Mouse (Mus musculus) hindbrain, embryonic 12.5 days (tissue): ENCODE results near the gene Gjb6. TPM values are rescaled to one million over a fixed set of nuclear protein-coding genes. Genes with fewer than 3 reads are reported as not detected.
A peak's percentile ranks its signal among the peaks of the same experiment; 100 is the strongest.

Source experiments
- ATAC-seq: fragments of 200-750 bp; cut with Nextera tagmentation; 2 replicates; pipeline ENCODE4 v1.8.0; 2017; ENCODE audit warnings: moderate TSS enrichment; ENCODE audit not compliant: low FRiP score
- H3K27ac ChIP-seq: fragments of 300-500 bp; sonication (generic); 2 replicates; pipeline ENCODE4 v1.5.1; 2016; ENCODE audit warnings: mild to moderate bottlenecking
- H3K27me3 ChIP-seq: fragments of 300-500 bp; sonication (generic); 2 replicates; pipeline ENCODE4 v1.6.1; 2016; ENCODE audit warnings: mild to moderate bottlenecking
- H3K36me3 ChIP-seq: fragments of 300-500 bp; sonication (generic); 2 replicates; pipeline ENCODE4 v1.6.1; 2016; ENCODE audit warnings: mild to moderate bottlenecking
- H3K4me1 ChIP-seq: fragments of 300-500 bp; sonication (generic); 2 replicates; pipeline ENCODE4 v1.6.1; 2016
- H3K4me2 ChIP-seq: fragments of 300-500 bp; sonication (generic); replicated peaks from 2 replicates; pipeline ENCODE4 v1.6.1; 2016; ENCODE audit warnings: mild to moderate bottlenecking
- H3K4me3 ChIP-seq: fragments of 300-500 bp; sonication (generic); 2 replicates; pipeline ENCODE4 v1.5.1; 2016; ENCODE audit warnings: mild to moderate bottlenecking
- H3K9ac ChIP-seq: fragments of 300-500 bp; sonication (generic); 2 replicates; pipeline ENCODE4 v1.6.1; 2016; ENCODE audit warnings: mild to moderate bottlenecking, moderate library complexity
- H3K9me3 ChIP-seq: fragments of 300-500 bp; sonication (generic); replicated peaks from 2 replicates; pipeline ENCODE4 v1.6.1; 2016; ENCODE audit warnings: mild to moderate bottlenecking
- WGBS: fragments of 180-500 bp; shearing (Covaris S2); methylation state at CpG from one replicate; pipeline ENCODE4 v1.1.7; 2016; 5-methylcytosine and 5-hydroxymethylcytosine counted together
- polyA plus RNA-seq: library from polyadenylated mRNA; unstranded; fragments of >200 nt; fragmentation: Nextera tagmentation; extraction: Ambion mirVana; gene quantifications from 2 replicates; pipeline ENCODE4 v1.2.1, GENCODE M21; 2016

Gjb6 gene
- polyA plus RNA-seq, 1 experiment from 2014 or later: 13.7 TPM

DNA sequence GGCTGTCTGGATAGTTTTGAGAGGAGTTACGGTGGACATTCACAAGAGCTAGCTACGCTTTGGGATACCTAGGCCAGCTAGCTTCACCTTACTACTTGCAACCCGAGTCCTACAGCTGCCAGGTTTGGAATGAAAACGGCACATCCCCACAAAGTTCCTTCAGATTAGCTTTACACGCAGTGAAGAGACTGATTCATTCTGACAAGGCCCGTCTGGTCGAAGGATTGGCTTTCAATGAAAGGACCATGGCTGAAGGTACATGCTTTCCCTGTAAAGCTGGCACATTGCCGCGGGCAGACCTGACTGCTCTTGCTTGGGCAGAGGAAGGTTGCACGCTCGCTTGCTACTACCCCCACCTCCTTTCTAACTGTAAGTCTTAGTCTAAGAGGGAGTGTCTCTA lies 27.7 kb downstream of the Gjb6 start:
- peaks cover 64% of the 10 kb centered on the region for H3K27me3 ChIP-seq
- no peak overlapping the region for H3K4me2 ChIP-seq
- WGBS: 42% methylated on average over 11 of the region's 11 CpGs

DNA sequence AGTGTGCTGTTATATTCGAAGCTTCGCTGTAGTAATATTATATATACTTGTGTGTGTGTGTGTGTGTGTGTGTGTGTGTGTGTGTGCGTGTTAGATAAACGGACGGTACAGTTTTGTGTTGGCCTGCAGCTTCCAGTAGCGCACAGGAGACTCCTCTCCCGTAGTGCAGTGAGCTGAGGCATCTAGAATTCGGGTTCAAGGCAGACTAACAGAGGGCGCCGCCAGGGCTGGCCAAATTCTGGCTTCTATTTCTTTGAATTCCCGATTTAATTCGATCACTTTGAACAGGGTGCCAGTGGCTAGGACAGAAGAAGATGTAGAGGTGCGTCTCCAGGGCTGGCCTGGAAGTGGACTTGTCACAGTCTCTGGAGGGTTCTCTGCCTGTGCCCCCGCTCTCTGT lies 28.3 kb downstream of the Gjb6 start:
- 11% methylated on average over 14 of the region's 14 CpGs for WGBS

More for the DNA sequence above, 27.7 kb downstream of the Gjb6 start:
- Histone ChIP-seq H3K4me1 (peaks cover 17% of the 10 kb centered on the region), H3K27ac (no peak overlapping the region), H3K9ac (no peak overlapping the region), H3K9me3 (no peaks in the 10 kb centered on the region), H3K4me3 (no peak overlapping the region), H3K36me3 (no peaks in the 10 kb centered on the region)
- ATAC-seq: no peak

DNA sequence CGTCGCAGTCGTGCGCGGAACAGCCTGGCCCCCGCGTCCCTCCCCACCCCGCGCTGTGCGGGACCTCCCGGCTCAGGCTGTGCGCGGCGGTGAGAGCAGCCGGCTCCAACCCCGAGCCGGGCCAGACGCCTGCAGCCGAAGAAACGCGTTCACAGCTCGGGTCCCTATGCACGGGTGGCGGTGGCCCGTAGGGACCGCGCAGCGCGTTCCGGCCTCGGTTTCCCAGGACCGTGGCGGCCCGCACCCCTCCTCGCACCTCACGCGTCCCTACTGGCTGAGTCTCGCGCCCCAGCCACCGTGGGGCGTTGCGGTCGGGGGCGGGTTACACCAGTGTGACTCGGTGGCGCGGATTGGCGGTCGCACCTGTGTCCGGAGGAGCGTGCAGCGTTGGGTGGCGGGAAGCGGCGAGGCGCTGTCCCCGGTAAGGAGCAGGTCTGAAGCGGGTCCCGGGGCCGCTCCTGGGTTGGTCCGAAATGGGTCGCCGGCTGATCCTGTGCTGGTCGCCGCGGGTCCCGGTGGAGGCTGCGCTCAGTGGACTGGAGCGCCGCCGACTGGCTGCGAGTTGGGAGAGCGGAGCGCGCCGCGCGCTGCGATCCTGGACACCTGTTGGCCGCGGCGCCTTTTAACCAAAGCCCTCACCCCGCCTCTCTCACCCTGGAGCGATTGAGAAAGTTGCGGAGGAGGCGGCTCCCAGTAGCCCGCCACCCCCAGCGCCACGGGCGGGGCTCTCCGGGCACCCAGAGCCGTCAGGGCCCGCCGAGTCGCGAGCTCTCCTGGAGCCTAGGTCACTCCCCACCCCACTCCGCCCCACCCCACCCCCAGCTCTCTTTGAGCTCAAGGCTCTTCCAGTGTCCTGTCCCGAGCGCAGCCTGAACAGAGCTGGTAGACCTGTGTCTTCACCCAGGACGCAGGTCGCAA lies 29.0 kb downstream of the Gjb6 start, which contains the start of gene Gjb2:
Gene Gjb2 (minus strand): TSS at position 597 of the 918 bp plus-strand sequence.
- H3K9me3 ChIP-seq: no peaks in the 10 kb centered on the region
- peaks cover 17% of the 10 kb centered on the region for H3K4me1 ChIP-seq
- peaks cover 64% of the 10 kb centered on the region for H3K27me3 ChIP-seq
- peak within 1 kb of the TSS; percentile 64 for H3K9ac ChIP-seq
- under 1% methylated on average over 100 of the region's 101 CpGs for WGBS
- no peak within 1 kb of the TSS for H3K27ac ChIP-seq
- ATAC-seq: peak; percentile 73; the same call in 1 of the 2 replicates
- H3K4me3 ChIP-seq: peak within 1 kb of the TSS; percentile 60
- H3K36me3 ChIP-seq: no peaks in the 10 kb centered on the region
- peak within 1 kb of the TSS; percentile 100 for H3K4me2 ChIP-seq

More for the DNA sequence above, 28.3 kb downstream of the Gjb6 start:
- no peaks in the 10 kb centered on the region for H3K9me3 ChIP-seq
- H3K4me3 ChIP-seq: peak overlapping the region; percentile 60
- no peaks in the 10 kb centered on the region for H3K36me3 ChIP-seq
- H3K4me2 ChIP-seq: peak overlapping the region; percentile 100
- no peak overlapping the region for H3K9ac ChIP-seq
- H3K27me3 ChIP-seq: peaks cover 64% of the 10 kb centered on the region
- H3K27ac ChIP-seq: no peak overlapping the region
- peaks cover 17% of the 10 kb centered on the region for H3K4me1 ChIP-seq
- no peak for ATAC-seq

DNA sequence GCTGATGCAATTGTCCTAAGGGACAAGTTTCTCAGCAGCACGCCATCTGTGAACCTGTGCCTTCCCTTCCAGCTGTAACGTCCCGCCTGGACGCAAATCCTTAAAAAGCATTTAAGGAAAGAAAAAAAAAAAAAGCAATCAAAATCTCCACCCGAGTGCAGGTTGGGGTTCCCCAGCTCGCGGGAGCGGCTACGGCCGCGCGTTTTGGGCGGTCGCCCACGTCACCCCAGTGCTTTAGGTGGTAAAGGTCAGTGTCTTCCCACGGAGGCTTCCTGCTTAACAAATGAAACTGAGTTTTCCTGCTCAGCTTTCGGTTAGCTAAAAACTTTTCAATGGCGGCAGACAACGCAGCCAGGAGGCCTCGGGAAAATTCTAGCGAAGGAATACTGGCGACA lies 29.7 kb downstream of the Gjb6 start:
- Histone ChIP-seq H3K27me3 (peaks cover 64% of the 10 kb centered on the region), H3K36me3 (no peaks in the 10 kb centered on the region), H3K4me2 (peak overlapping the region; percentile 100), H3K4me1 (peaks cover 17% of the 10 kb centered on the region), H3K9ac (peak overlapping the region; percentile 64), H3K27ac (no peak overlapping the region), H3K4me3 (peak overlapping the region; percentile 60), H3K9me3 (no peaks in the 10 kb centered on the region)
- no peak for ATAC-seq
- whole genome bisulfite sequencing: 2% methylated on average over 22 of the region's 22 CpGs

DNA sequence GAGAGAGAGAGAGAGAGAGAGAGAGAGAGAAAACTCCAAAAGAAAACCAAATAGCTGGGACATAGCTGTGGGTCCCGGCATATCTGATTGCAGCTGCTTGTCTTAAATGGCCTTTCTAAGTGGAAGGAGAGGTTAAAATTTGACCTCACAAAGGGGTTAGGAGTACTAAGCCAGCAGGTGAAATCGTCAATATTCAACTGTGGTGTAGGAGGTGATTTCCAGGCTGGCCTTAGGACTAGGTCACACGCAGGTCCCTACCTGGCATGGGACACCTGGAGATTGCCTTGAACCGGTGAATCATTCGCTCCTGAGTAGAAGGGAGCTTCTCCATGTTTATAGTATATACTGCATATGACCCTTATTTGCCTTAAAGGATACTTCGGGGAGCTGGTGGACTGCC lies 30.3 kb downstream of the Gjb6 start:
- H3K4me2 ChIP-seq: peak overlapping the region; percentile 100; the same call in 1 of the 2 replicates
- H3K27me3 ChIP-seq: peaks cover 64% of the 10 kb centered on the region
- H3K4me1 ChIP-seq: peaks cover 17% of the 10 kb centered on the region
- 58% methylated on average over 6 of the region's 6 CpGs for WGBS
- no peaks in the 10 kb centered on the region for H3K9me3 ChIP-seq
- no peaks in the 10 kb centered on the region for H3K36me3 ChIP-seq
- no peak for ATAC-seq
- no peak overlapping the region for H3K27ac ChIP-seq
- H3K4me3 ChIP-seq: 0 out of 2 replicates have a peak overlapping the region, but pooled peaks have one; percentile 60
- no peak overlapping the region for H3K9ac ChIP-seq

DNA sequence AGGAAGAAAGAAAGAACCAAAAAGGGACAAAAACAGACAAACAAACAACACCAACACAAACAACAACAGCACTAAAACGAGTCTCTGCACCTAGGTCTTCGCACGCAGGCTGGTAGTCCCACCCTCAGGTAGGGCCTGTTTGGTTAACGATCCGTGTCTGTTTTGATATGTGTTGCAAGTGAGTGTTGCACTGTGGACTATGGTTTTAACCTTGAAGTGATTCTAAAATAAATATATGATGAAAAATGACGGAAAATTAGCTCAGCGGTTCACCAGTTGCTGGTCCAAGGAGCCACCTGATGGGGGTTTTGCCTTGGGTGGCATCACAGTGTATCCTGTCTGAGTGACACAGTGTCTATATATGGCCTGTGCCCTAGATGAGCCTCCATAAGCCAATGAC lies 31.8 kb downstream of the Gjb6 start:
- Histone ChIP-seq H3K27me3 (peaks cover 51% of the 10 kb centered on the region), H3K4me2 (no peak overlapping the region), H3K27ac (no peak overlapping the region), H3K36me3 (no peaks in the 10 kb centered on the region), H3K9me3 (no peaks in the 10 kb centered on the region), H3K4me3 (no peak overlapping the region), H3K4me1 (peaks cover 17% of the 10 kb centered on the region), H3K9ac (no peak overlapping the region)
- 91% methylated on average over 7 of the region's 7 CpGs for WGBS
- no peak for ATAC-seq

DNA sequence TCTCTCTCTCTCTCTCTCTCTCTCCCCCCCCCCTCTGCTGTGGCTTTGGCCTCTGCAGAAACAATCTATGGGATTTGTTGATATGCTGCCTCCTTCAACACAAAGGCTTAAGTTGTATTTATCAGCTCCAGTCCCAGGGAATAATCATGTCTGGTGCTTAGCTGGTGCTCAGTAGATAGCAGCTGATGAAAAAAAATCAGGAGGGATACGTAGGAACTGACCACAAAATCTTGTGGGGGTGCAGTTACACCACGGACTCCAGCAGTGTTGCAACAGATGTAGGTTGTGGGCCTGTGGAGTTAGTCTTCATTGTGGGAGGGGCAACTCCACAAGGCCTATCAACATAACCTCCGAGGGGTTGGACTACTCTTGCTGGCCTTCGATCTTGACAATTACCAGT lies 37.6 kb downstream of the Gjb6 start:
- Histone ChIP-seq H3K27me3 (no peaks in the 10 kb centered on the region; the same call in 1 of the 2 replicates), H3K9ac (no peak overlapping the region), H3K36me3 (no peaks in the 10 kb centered on the region), H3K9me3 (no peaks in the 10 kb centered on the region), H3K4me1 (no peaks in the 10 kb centered on the region), H3K27ac (no peak overlapping the region), H3K4me2 (no peak overlapping the region), H3K4me3 (no peak overlapping the region)
- WGBS: 81% methylated on average over 4 of the region's 4 CpGs
- ATAC-seq: no peak

DNA sequence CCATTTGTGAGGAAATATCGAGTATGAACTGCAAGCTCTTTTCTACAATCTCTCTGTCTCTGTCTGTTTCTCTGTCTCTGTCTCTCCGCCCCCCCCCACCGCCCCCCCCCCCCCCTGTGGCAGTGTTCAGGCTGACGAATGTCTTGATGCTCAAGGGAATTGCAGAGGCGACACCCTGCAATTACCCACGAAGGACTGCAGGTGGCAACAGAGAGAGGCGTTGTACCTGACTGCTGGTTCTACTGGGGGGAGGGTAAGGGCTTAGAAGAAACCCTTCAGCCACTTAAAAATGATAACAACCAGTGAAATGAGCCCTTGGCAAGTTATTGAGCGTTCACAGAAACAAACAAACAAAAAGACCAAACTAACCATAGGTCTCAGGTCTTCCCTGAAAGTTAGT lies 40.4 kb downstream of the Gjb6 start:
- H3K4me3 ChIP-seq: no peak overlapping the region
- no peak overlapping the region for H3K4me2 ChIP-seq
- H3K27ac ChIP-seq: no peak overlapping the region
- no peaks in the 10 kb centered on the region; the same call in 1 of the 2 replicates for H3K27me3 ChIP-seq
- WGBS: 9% methylated on average over 8 of the region's 8 CpGs
- no peak for ATAC-seq
- H3K9me3 ChIP-seq: no peaks in the 10 kb centered on the region
- no peaks in the 10 kb centered on the region for H3K36me3 ChIP-seq
- no peaks in the 10 kb centered on the region for H3K4me1 ChIP-seq
- H3K9ac ChIP-seq: no peak overlapping the region

DNA sequence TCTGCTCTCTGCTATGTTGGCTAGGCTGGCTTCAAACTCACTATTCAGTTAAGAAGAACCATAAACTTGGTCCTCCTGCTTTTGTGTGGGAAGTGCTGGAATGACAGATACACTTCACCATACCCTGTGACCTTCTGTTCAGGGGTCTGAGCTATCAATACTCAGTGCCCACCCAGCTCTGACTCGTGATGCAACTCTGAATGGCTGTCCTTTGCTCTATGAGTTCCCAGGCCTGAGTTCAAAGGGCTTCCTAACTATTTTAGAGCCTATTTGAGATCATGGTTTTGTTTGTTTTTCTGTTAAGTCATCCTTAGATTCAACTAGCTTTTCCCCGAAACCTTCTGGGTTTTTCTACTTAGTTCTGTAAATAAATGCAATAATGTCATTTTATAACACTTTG lies 43.4 kb downstream of the Gjb6 start:
- WGBS: 61% methylated on average over 2 of the region's 2 CpGs
- H3K4me2 ChIP-seq: no peak overlapping the region
- H3K4me3 ChIP-seq: no peak overlapping the region
- no peak overlapping the region for H3K9ac ChIP-seq
- no peaks in the 10 kb centered on the region for H3K36me3 ChIP-seq
- no peak for ATAC-seq
- H3K9me3 ChIP-seq: no peaks in the 10 kb centered on the region
- no peaks in the 10 kb centered on the region for H3K27me3 ChIP-seq
- no peak overlapping the region for H3K27ac ChIP-seq
- H3K4me1 ChIP-seq: no peaks in the 10 kb centered on the region

DNA sequence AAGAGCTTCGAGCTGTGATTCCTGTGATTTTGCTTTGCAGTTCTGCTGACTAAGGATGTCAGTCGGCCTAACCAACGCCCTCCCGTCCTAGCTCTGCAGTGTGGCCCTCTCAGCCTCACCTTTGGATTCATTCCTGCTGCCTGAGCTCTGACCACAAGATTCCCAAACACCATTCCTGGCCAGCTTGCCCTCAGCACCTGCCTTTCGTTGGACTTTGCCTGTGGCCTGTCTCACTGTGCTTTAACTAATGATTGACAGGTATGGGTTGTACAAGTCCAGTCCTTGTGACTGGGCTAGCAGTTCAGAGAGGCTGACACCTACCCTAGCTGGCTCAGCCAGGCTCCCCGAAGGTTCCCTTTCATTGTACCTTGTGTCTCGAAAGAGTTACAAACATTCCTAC lies 44.3 kb downstream of the Gjb6 start:
- H3K36me3 ChIP-seq: no peaks in the 10 kb centered on the region
- H3K4me3 ChIP-seq: no peak overlapping the region
- no peaks in the 10 kb centered on the region for H3K9me3 ChIP-seq
- no peak overlapping the region for H3K27ac ChIP-seq
- no peak overlapping the region for H3K9ac ChIP-seq
- ATAC-seq: no peak
- WGBS: 85% methylated on average over 7 of the region's 7 CpGs
- H3K27me3 ChIP-seq: no peaks in the 10 kb centered on the region
- no peak overlapping the region for H3K4me2 ChIP-seq
- H3K4me1 ChIP-seq: no peaks in the 10 kb centered on the region

DNA sequence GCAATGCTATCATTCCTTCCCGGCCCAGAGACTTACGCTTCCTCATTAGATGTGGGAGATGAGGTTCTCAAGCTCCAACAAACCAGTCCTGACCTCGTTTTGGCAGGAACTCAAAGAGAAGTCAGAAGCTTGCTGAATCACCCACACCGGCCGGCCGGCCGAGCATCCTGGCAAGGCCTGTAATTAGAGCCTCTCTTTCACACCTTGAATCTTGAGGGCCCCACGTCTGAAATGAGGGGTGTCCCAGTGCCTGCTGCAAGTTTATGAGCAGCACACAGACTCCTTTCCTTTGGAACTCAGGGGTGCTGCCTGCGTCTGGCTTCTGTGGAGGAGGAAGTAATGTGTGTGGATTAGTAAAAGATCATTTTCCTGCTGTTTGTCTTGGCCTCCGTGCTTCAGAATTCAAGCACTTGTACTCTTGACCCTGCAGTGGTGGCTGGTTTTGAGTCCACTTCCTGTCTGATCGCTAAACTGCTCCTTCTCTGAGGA lies 49.2 kb downstream of the Gjb6 start:
- H3K36me3 ChIP-seq: no peaks in the 10 kb centered on the region
- no peak for ATAC-seq
- 69% methylated on average over 11 of the region's 11 CpGs for WGBS
- no peak overlapping the region for H3K4me3 ChIP-seq
- H3K9me3 ChIP-seq: no peaks in the 10 kb centered on the region
- H3K27me3 ChIP-seq: no peaks in the 10 kb centered on the region
- H3K4me2 ChIP-seq: no peak overlapping the region
- H3K27ac ChIP-seq: no peak overlapping the region
- H3K9ac ChIP-seq: no peak overlapping the region
- H3K4me1 ChIP-seq: no peaks in the 10 kb centered on the region

DNA sequence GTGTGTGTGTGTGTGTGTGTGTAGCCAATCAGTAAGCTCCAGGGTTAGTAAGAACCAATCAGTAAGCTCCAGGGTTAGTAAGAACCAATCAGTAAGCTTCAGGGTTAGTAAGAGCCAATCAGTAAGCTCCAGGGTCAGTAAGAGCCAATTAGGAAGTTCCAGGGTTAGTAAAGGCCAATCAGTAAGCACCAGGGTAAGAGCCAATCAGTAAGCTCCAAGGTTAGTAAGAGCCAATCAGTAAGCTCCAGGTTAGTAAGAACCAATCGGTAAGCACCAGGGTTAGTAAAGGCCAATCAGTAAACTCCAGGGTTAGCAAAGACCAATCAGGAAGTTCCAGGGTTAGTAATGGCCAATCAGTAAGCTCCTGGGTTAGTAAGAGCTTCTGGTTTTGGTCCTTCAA lies 50.5 kb downstream of the Gjb6 start:
- no peaks in the 10 kb centered on the region for H3K27me3 ChIP-seq
- no peaks in the 10 kb centered on the region for H3K9me3 ChIP-seq
- WGBS: 96% methylated on average over 1 of the region's 1 CpGs
- ATAC-seq: no peak
- no peaks in the 10 kb centered on the region for H3K4me1 ChIP-seq
- no peak overlapping the region for H3K4me3 ChIP-seq
- H3K9ac ChIP-seq: no peak overlapping the region
- no peak overlapping the region for H3K27ac ChIP-seq
- H3K4me2 ChIP-seq: no peak overlapping the region
- no peaks in the 10 kb centered on the region for H3K36me3 ChIP-seq

DNA sequence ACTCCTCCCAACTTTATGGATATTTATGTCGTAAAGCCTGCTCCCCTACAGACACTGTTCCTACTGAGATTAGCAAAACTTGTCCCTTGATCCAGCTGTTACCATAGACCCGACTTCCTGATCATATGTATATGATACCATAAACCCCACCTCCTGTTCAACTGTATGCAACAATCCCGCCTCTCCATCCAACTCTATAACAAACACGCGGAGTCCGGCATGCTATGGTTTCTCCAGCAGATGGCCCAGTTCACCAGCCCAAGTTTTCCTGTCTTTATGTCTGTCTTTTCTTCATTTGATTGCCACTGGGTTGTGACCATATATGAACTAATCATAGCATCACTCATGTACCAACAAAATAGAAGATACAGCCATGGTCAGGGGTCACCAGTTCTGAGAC lies 57.9 kb downstream of the Gjb6 start:
- Histone ChIP-seq H3K4me1 (no peaks in the 10 kb centered on the region), H3K4me2 (no peak overlapping the region), H3K27me3 (no peaks in the 10 kb centered on the region), H3K9me3 (no peaks in the 10 kb centered on the region), H3K4me3 (no peak overlapping the region), H3K36me3 (no peaks in the 10 kb centered on the region), H3K27ac (no peak overlapping the region), H3K9ac (no peak overlapping the region)
- ATAC-seq: no peak
- WGBS: 86% methylated on average over 6 of the region's 6 CpGs
